Mouse (Mus musculus) hindbrain, embryonic 11.5 days (tissue): ENCODE data around the gene Henmt1. TPM values are rescaled to one million over a fixed set of nuclear protein-coding genes. Genes with fewer than 3 reads are reported as not detected.

ENCODE experiments used
- ATAC-seq: fragments of 200-750 bp; cut with Nextera tagmentation; 2 replicates; pipeline ENCODE4 v1.8.0; 2017; ENCODE audit warnings: mild to moderate bottlenecking, moderate TSS enrichment, moderate library complexity; ENCODE audit not compliant: low FRiP score
- DNase-seq: peaks from one replicate; pipeline ENCODE4 v3.0.0-alpha.2; 2015; ENCODE audit warnings: low spot score
- H3K27ac ChIP-seq: fragments of 300-500 bp; sonication (generic); 2 replicates; pipeline ENCODE4 v1.5.1; 2014; ENCODE audit warnings: mild to moderate bottlenecking, low read depth, low read length
- H3K27me3 ChIP-seq: fragments of 300-500 bp; sonication (generic); 2 replicates; pipeline ENCODE4 v1.6.1; 2014; ENCODE audit warnings: mild to moderate bottlenecking, low read length, moderate library complexity, mixed read lengths; ENCODE audit not compliant: control insufficient read depth, insufficient read depth
- H3K36me3 ChIP-seq: fragments of 300-500 bp; sonication (generic); 2 replicates; pipeline ENCODE4 v1.6.1; 2014; ENCODE audit warnings: mild to moderate bottlenecking, low read length, moderate library complexity, mixed read lengths; ENCODE audit not compliant: control insufficient read depth, insufficient read depth
- H3K4me1 ChIP-seq: fragments of 300-500 bp; sonication (generic); replicated peaks from 2 replicates; pipeline ENCODE4 v1.6.1; 2014; ENCODE audit warnings: low read length, mixed read lengths; ENCODE audit not compliant: control insufficient read depth, insufficient read depth
- H3K4me2 ChIP-seq: fragments of 300-500 bp; sonication (generic); replicated peaks from 2 replicates; pipeline ENCODE4 v1.6.1; 2014; ENCODE audit warnings: mild to moderate bottlenecking, low read depth, low read length
- H3K4me3 ChIP-seq: fragments of 300-500 bp; sonication (generic); 2 replicates; pipeline ENCODE4 v1.5.1; 2014; ENCODE audit warnings: low read depth, low read length
- H3K9ac ChIP-seq: fragments of 300-500 bp; sonication (generic); 2 replicates; pipeline ENCODE4 v1.6.1; 2014; ENCODE audit warnings: low read depth, low read length
- H3K9me3 ChIP-seq: fragments of 300-500 bp; sonication (generic); 2 replicates; pipeline ENCODE4 v1.6.1; 2016; ENCODE audit warnings: low read length; ENCODE audit not compliant: control insufficient read depth
- WGBS: fragments of 180-500 bp; shearing (Covaris S2); extraction: QIAGEN DNeasy Blood & Tissue Kit; methylation state at CpG from one replicate; pipeline ENCODE4 v1.1.7; 2014; 5-methylcytosine and 5-hydroxymethylcytosine counted together
- polyA plus RNA-seq: library from polyadenylated mRNA; unstranded; fragments of >200 nt; fragmentation: Nextera tagmentation; extraction: Ambion mirVana; gene quantifications from 2 replicates; pipeline ENCODE4 v1.2.1, GENCODE M21; 2014

Gene Henmt1
- polyA plus RNA-seq, 1 experiment from 2014 or later, result 0.52 TPM

- Histone ChIP-seq H3K4me1 (no peaks in the 10 kb centered on the region), H3K4me2 (no peak overlapping the region), H3K27ac (no peak overlapping the region), H3K36me3 (no peaks in the 10 kb centered on the region), H3K4me3 (no peak overlapping the region), H3K27me3 (no peaks in the 10 kb centered on the region), H3K9me3 (no peaks in the 10 kb centered on the region), H3K9ac (no peak overlapping the region)
- DNase-seq (no peak), ATAC-seq (no peak)
- WGBS, result 83% methylated on average over 1 of the region's 1 CpGs
Measured at GRCm38 (mm10) chr3:108921822-108922221, 17.9 kb upstream of the Henmt1 start.

- Histone ChIP-seq H3K4me1 (no peaks in the 10 kb centered on the region), H3K4me3 (no peak overlapping the region), H3K27ac (no peak overlapping the region), H3K27me3 (no peaks in the 10 kb centered on the region), H3K36me3 (no peaks in the 10 kb centered on the region), H3K9me3 (no peaks in the 10 kb centered on the region), H3K4me2 (no peak overlapping the region), H3K9ac (no peak overlapping the region)
- DNase-seq (no peak), ATAC-seq (no peak)
- 92% methylated on average over 4 of the region's 4 CpGs for WGBS
Measured at GRCm38 (mm10) chr3:108925677-108926076, 14.0 kb upstream of the Henmt1 start.

- no peak overlapping the region for H3K9ac ChIP-seq
Measured at GRCm38 (mm10) chr3:108926308-108926707, 13.4 kb upstream of the Henmt1 start.

GRCm38 (mm10) chr3:108933557-108933956 lies 6.1 kb upstream of the Henmt1 start:
- ATAC-seq (no peak), DNase-seq (no peak)
- no peak overlapping the region for H3K4me2 ChIP-seq
- 93% methylated on average over 6 of the region's 6 CpGs for WGBS
- no peaks in the 10 kb centered on the region for H3K9me3 ChIP-seq
- no peak overlapping the region for H3K27ac ChIP-seq
- H3K9ac ChIP-seq, result no peak overlapping the region
- H3K4me1 ChIP-seq, result no peaks in the 10 kb centered on the region
- no peaks in the 10 kb centered on the region for H3K27me3 ChIP-seq
- no peak overlapping the region for H3K4me3 ChIP-seq
- no peaks in the 10 kb centered on the region for H3K36me3 ChIP-seq

More at GRCm38 (mm10) chr3:108926308-108926707, 13.4 kb upstream of the Henmt1 start:
- H3K27me3 ChIP-seq, result no peaks in the 10 kb centered on the region
- H3K4me2 ChIP-seq, result no peak overlapping the region
- H3K27ac ChIP-seq, result no peak overlapping the region
- H3K4me1 ChIP-seq, result no peaks in the 10 kb centered on the region
- WGBS, result 75% methylated on average over 1 of the region's 1 CpGs
- ATAC-seq (no peak), DNase-seq (no peak)
- no peaks in the 10 kb centered on the region for H3K9me3 ChIP-seq
- no peak overlapping the region for H3K4me3 ChIP-seq
- H3K36me3 ChIP-seq, result no peaks in the 10 kb centered on the region

- DNase-seq, result no peak
- Histone ChIP-seq H3K4me1 (no peaks in the 10 kb centered on the region), H3K4me3 (no peak overlapping the region), H3K27me3 (no peaks in the 10 kb centered on the region), H3K36me3 (no peaks in the 10 kb centered on the region), H3K4me2 (no peak overlapping the region), H3K9me3 (no peaks in the 10 kb centered on the region), H3K9ac (no peak overlapping the region), H3K27ac (no peak overlapping the region)
- WGBS, result 91% methylated on average over 5 of the region's 5 CpGs
- ATAC-seq, result no peak
Measured at GRCm38 (mm10) chr3:108938691-108939090, 982 bp upstream of the Henmt1 start.

GRCm38 (mm10) chr3:108940001-108940633 lies 444 bp downstream of the Henmt1 start, which contains the start of gene Gm9857:
Gene Gm9857, minus strand, starts transcription at chr3:108940445.
- peak; percentile 70 for ATAC-seq

GRCm38 (mm10) chr3:108940996-108941395 lies 1.3 kb downstream of the Henmt1 start:
- H3K4me2 ChIP-seq, result no peak overlapping the region
- no peaks in the 10 kb centered on the region for H3K27me3 ChIP-seq
- no peaks in the 10 kb centered on the region for H3K36me3 ChIP-seq

More at GRCm38 (mm10) chr3:108940001-108940633, 444 bp downstream of the Henmt1 start, which contains the start of gene Gm9857:
- peak within 1 kb of the TSS; percentile 16; the same call in 1 of the 2 replicates for H3K4me3 ChIP-seq
- no peak within 1 kb of the TSS for H3K9ac ChIP-seq
- H3K4me2 ChIP-seq, result peak within 1 kb of the TSS; percentile 40
- no peaks in the 10 kb centered on the region for H3K36me3 ChIP-seq
- WGBS, result 61% methylated on average over 44 of the region's 59 CpGs
- no peaks in the 10 kb centered on the region for H3K9me3 ChIP-seq
- peak; percentile 31 for DNase-seq
- H3K27ac ChIP-seq, result no peak within 1 kb of the TSS
- H3K27me3 ChIP-seq, result no peaks in the 10 kb centered on the region
- no peaks in the 10 kb centered on the region for H3K4me1 ChIP-seq

GRCm38 (mm10) chr3:108957976-108958375 lies 18.3 kb downstream of the Henmt1 start:
- Histone ChIP-seq H3K27ac (no peak overlapping the region), H3K9me3 (no peaks in the 10 kb centered on the region), H3K4me3 (no peak overlapping the region), H3K36me3 (no peaks in the 10 kb centered on the region), H3K9ac (no peak overlapping the region), H3K4me1 (peaks cover 8% of the 10 kb centered on the region), H3K27me3 (no peaks in the 10 kb centered on the region), H3K4me2 (no peak overlapping the region)
- DNase-seq, result no peak
- no peak for ATAC-seq

More at GRCm38 (mm10) chr3:108940996-108941395, 1.3 kb downstream of the Henmt1 start:
- Histone ChIP-seq H3K4me1 (no peaks in the 10 kb centered on the region), H3K4me3 (no peak overlapping the region), H3K9ac (no peak overlapping the region), H3K9me3 (no peaks in the 10 kb centered on the region), H3K27ac (no peak overlapping the region)
- 87% methylated on average over 10 of the region's 10 CpGs for WGBS
- ATAC-seq, result no peak
- no peak for DNase-seq

GRCm38 (mm10) chr3:108959680-108960295 lies 20.1 kb downstream of the Henmt1 start:
- WGBS, result 77% methylated on average over 13 of the region's 13 CpGs
- no peak overlapping the region for H3K4me2 ChIP-seq
- H3K9ac ChIP-seq, result no peak overlapping the region
- H3K27ac ChIP-seq, result no peak overlapping the region
- ATAC-seq, result no peak
- no peaks in the 10 kb centered on the region for H3K36me3 ChIP-seq
- no peak for DNase-seq
- no peaks in the 10 kb centered on the region for H3K9me3 ChIP-seq
- H3K27me3 ChIP-seq, result no peaks in the 10 kb centered on the region
- peaks cover 8% of the 10 kb centered on the region for H3K4me1 ChIP-seq
- no peak overlapping the region for H3K4me3 ChIP-seq
